Comparison of ENCODE assay signal across 23 mouse cellular contexts in the genomic region with DNA sequence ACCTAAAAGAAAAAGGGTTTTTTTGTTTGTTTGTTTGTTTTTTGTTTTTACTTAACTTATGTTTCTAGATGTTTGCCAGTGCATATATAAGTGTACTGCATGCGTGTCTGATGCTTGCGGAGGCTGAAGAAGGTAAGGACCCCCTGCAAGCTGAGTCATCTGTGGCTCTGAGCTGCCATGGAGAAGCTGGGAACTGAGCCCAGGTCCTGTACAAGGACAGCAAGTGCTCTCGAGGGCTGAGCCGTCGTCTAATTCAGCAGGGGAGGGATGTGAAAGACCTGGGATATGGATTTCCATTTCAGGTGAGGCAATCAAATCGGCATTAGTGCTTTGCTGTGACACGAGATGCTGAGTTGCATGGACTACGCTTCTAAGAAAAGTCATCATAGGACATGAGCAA.
DNase-seq lines count a peak whose midpoint lies in the region; ATAC-seq and TF ChIP-seq lines count a peak whose summit lies in the region.
"Had no signal": no experiment of that assay in that cellular context is flagged by ENCODE, and none has a peak within 500 bp of the region (broad histone marks: within the 10 kb centered on the region; RNA-seq: fewer than 3 reads in every experiment).

No protein-coding gene starts in this region.

- no peak overlapping the region for H3K4me3 ChIP-seq in heart, embryonic 11.5 days (ENCODE audit: low read depth, low read length)
- no peak overlapping the region for H3K4me3 ChIP-seq in heart, postnatal 0 days (ENCODE audit: low read depth, low read length)
- H3K4me3 ChIP-seq in midbrain, embryonic 16.5 days (ENCODE audit: low read depth, low read length), result no peak overlapping the region
- H3K4me3 ChIP-seq: embryonic facial prominence, embryonic 10.5 days; hindbrain, embryonic 10.5 days; limb, embryonic 15.5 days; liver, embryonic 15.5 days; lung, embryonic 15.5 days; megakaryocyte, embryonic 14.5 days; midbrain, embryonic 13.5 days had no signal

- intact Hi-C loops in heart, postnatal 36 days (cut with DNase I), result no loop called here
- intact Hi-C loops in heart, postnatal 25 days (cut with DNase I), result loop anchor here (5.0 to 10.0 kb wide), 2 partner anchors 176 to 463 kb away; no protein-coding TSS in a partner anchor

- H3K27ac ChIP-seq in heart, embryonic 11.5 days (ENCODE audit: low read depth, low read length), result peak overlapping the region; percentile 85
- H3K27ac ChIP-seq in heart, postnatal 0 days (ENCODE audit: low read depth), result peak overlapping the region; percentile 86
- no peak overlapping the region for H3K27ac ChIP-seq in midbrain, embryonic 16.5 days (ENCODE audit: low read length)
- H3K27ac ChIP-seq: embryonic facial prominence, embryonic 10.5 days; hindbrain, embryonic 10.5 days; limb, embryonic 15.5 days; liver, embryonic 15.5 days; lung, embryonic 15.5 days; midbrain, embryonic 13.5 days; stomach, postnatal 0 days had no signal

- no peak for TF ChIP-seq CTCF in heart, postnatal 0 days (IDR thresholded peaks at IDR 0.05; ENCODE audit: low read depth)

- H3K27me3 ChIP-seq in heart, embryonic 11.5 days (ENCODE audit: control insufficient read depth, insufficient read depth, low read length), result no peaks in the 10 kb centered on the region
- no peaks in the 10 kb centered on the region for H3K27me3 ChIP-seq in heart, postnatal 0 days (ENCODE audit: control insufficient read depth, insufficient read depth, low read length)
- no peaks in the 10 kb centered on the region for H3K27me3 ChIP-seq in midbrain, embryonic 16.5 days (ENCODE audit: control insufficient read depth, insufficient read depth, low read depth, low read length)
- H3K27me3 ChIP-seq: limb, embryonic 15.5 days; liver, embryonic 15.5 days; lung, embryonic 15.5 days; megakaryocyte, embryonic 14.5 days; midbrain, embryonic 13.5 days had no signal

- ATAC-seq in heart, embryonic 11.5 days (replicated peaks; ENCODE audit: insufficient number of reproducible peaks, low FRiP score, low TSS enrichment), result no peak
- ATAC-seq in heart, postnatal 0 days (ENCODE audit: insufficient read depth, low read depth), result no peak
- ATAC-seq in midbrain, embryonic 16.5 days, result no peak
- ATAC-seq: forebrain, embryonic 16.5 days; intestine, postnatal 0 days; midbrain, embryonic 13.5 days had no signal

- no peak overlapping the region for H3K9ac ChIP-seq in heart, embryonic 11.5 days (ENCODE audit: low read depth, low read length)
- no peak overlapping the region for H3K9ac ChIP-seq in heart, postnatal 0 days (replicated peaks; ENCODE audit: low read depth, low read length)
- H3K9ac ChIP-seq in midbrain, embryonic 16.5 days (ENCODE audit: low read depth, low read length), result no peak overlapping the region
- H3K9ac ChIP-seq: limb, embryonic 15.5 days; liver, embryonic 15.5 days; lung, embryonic 15.5 days; midbrain, embryonic 13.5 days had no signal

- H3K4me2 ChIP-seq in heart, embryonic 11.5 days, result no peak overlapping the region
- no peak overlapping the region for H3K4me2 ChIP-seq in heart, postnatal 0 days (ENCODE audit: low read depth, low read length)
- no peak overlapping the region for H3K4me2 ChIP-seq in midbrain, embryonic 16.5 days (ENCODE audit: low read length)
- H3K4me2 ChIP-seq: limb, embryonic 15.5 days; liver, embryonic 15.5 days; lung, embryonic 15.5 days; midbrain, embryonic 13.5 days had no signal

- H3K4me1 ChIP-seq in heart, embryonic 11.5 days (ENCODE audit: control insufficient read depth, insufficient read depth, low read length), result peaks cover 6% of the 10 kb centered on the region
- H3K4me1 ChIP-seq in heart, postnatal 0 days (ENCODE audit: control insufficient read depth, insufficient read depth), result peaks cover 12% of the 10 kb centered on the region
- no peaks in the 10 kb centered on the region for H3K4me1 ChIP-seq in midbrain, embryonic 16.5 days (ENCODE audit: control insufficient read depth, insufficient read depth, low read length)
- H3K4me1 ChIP-seq: embryonic facial prominence, embryonic 10.5 days; hindbrain, embryonic 10.5 days; limb, embryonic 15.5 days; liver, embryonic 15.5 days; lung, embryonic 15.5 days; midbrain, embryonic 13.5 days had no signal

- no peak for TF ChIP-seq EP300 in heart, postnatal 0 days (IDR thresholded peaks at IDR 0.05; ENCODE audit: low read depth)

- no peaks in the 10 kb centered on the region for H3K9me3 ChIP-seq in heart, embryonic 11.5 days (replicated peaks; ENCODE audit: control insufficient read depth, low read length)
- H3K9me3 ChIP-seq in heart, postnatal 0 days (replicated peaks; ENCODE audit: control insufficient read depth, low read length), result no peaks in the 10 kb centered on the region
- H3K9me3 ChIP-seq in midbrain, embryonic 16.5 days (replicated peaks; ENCODE audit: control insufficient read depth, low read length, poor library complexity, severe bottlenecking), result no peaks in the 10 kb centered on the region
- H3K9me3 ChIP-seq: embryonic facial prominence, embryonic 10.5 days; hindbrain, embryonic 10.5 days; limb, embryonic 15.5 days; liver, embryonic 15.5 days; lung, embryonic 15.5 days; megakaryocyte, embryonic 14.5 days; midbrain, embryonic 13.5 days had no signal

- peaks cover 11% of the 10 kb centered on the region for H3K36me3 ChIP-seq in heart, embryonic 11.5 days (ENCODE audit: control insufficient read depth, insufficient read depth, low read length)
- peaks cover 32% of the 10 kb centered on the region for H3K36me3 ChIP-seq in heart, postnatal 0 days (replicated peaks; ENCODE audit: control insufficient read depth, insufficient read depth, low read length)
- peaks cover 6% of the 10 kb centered on the region; the same call in 1 of the 2 replicates for H3K36me3 ChIP-seq in midbrain, embryonic 16.5 days (ENCODE audit: control insufficient read depth, insufficient read depth, low read length)

- DNase-seq in heart, postnatal 36 days, result no peak
- no peak for DNase-seq in heart, postnatal 0 days (ENCODE audit: low spot score)
- no peak for DNase-seq in heart, postnatal 25 days (ENCODE audit: low spot score)
- peak; percentile 57 to 64 for DNase-seq in cerebellum, adult 18-20 months
- DNase-seq in cerebellum, postnatal 14 days, result peak; percentile 73 to 81
- DNase-seq in liver, result no peak
- DNase-seq: adrenal gland, postnatal 25 days; gastrocnemius, postnatal 25 days; kidney, postnatal 25 days; lung, postnatal 36 days; right cerebral cortex, postnatal 14 days had no signal

- 84% methylated on average over 8 of the region's 8 CpGs for WGBS in heart, embryonic 11.5 days (ENCODE audit: insufficient replicate concordance)
- WGBS in heart, postnatal 0 days, result 78% methylated on average over 8 of the region's 8 CpGs
- WGBS in midbrain, embryonic 16.5 days, result 88% methylated on average over 8 of the region's 8 CpGs

Comparison
In these comparisons a context has a peak if more than half of its experiments do, and no peak if none do; other contexts are left out.
1. DNase-seq: peak in cerebellum, adult 18-20 months (2 of 2) and cerebellum, postnatal 14 days (2 of 2); none in heart, postnatal 36 days (0 of 2), heart, postnatal 0 days (single experiment), heart, postnatal 25 days (single experiment) and liver (single experiment).